Mouse (Mus musculus) T-cell, adult 66 days (primary cell): ENCODE measurements around the gene Nek2. TPM values are rescaled to one million over a fixed set of nuclear protein-coding genes. Genes with fewer than 3 reads are reported as not detected.

Experiments
- total RNA-seq, 2 experiments: library from RNA; stranded (reverse); gene quantifications; 3 replicates in 1 of 2; 4 replicates in 1 of 2; pipeline ENCODE4 v1.2.4; 2023

Nek2 gene
- 1 to 10 TPM in 1 of 2 experiments, under 1 TPM in 1; 0.80 to 2.0 TPM for total RNA-seq

DNA sequence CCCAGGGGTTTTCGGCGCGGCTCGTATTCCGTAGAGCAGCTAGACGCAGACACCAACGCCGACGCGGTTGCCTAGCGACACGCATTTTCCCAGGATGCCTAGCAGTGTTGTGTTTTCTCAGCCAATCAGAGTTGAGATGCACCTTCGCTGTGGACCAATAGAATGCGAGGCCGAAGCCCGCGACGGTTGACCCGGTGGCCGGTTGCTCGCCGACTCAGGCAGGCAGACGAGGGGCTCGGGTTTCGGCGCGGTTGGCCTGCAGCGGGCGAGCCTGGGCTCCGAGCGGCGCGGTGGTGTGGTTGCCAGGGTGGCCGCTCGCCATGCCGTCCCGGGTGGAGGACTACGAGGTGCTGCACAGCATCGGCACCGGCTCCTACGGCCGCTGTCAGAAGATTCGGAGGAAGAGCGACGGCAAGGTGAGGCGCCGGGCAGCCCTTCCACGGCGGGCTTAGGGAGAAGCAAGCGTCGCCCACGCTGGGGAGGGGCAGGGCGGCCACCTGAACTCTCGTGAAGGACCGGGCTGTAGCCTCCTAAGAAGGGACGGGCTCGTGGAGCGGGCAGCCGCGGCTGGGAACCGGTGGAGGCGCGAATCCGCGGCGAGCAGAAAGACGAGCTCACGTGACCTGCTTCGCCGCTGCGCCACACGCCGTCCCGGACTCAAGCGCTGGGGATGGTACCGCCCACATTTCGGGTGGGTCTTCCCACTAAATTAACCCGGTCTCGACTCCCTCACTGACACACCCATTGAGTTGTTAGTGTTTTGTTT lies at the start of gene Nek2:
Nek2 (plus strand) TSS at position 119 of the 766 bp plus-strand sequence.

Other genes starting within 250 kb of the Nek2 start
- gene Dtl, start 245.9 kb upstream of the Nek2 start, total RNA-seq, result 1 to 10 TPM; 9.2 to 9.5 TPM
- 10 to 100 TPM; 50.4 to 53.4 TPM for gene Ints7, start 245.8 kb upstream of the Nek2 start, total RNA-seq
- gene Lpgat1, start 103.6 kb upstream of the Nek2 start, total RNA-seq, result 10 to 100 TPM; 21.8 to 29.3 TPM
- 10 to 100 TPM; 11.4 to 15.3 TPM for gene Slc30a1, start 85.3 kb downstream of the Nek2 start, total RNA-seq
- gene Rd3, start 155.9 kb downstream of the Nek2 start, total RNA-seq, result under 1 TPM; 0.32 to 0.47 TPM